Mouse (Mus musculus) layer of hippocampus, postnatal 14 days (tissue): Measurements from ENCODE around the gene Ankzf1. TPM values are rescaled to one million over a fixed set of nuclear protein-coding genes. Genes with fewer than 3 reads are reported as not detected.

Experiments used
- microRNA-seq, 2 experiments: library from miRNA; unstranded; fragments of <30 nt; microRNA quantifications; one replicate each; pipeline ENCODE4 v1.2.0; 2021
- total RNA-seq, 2 experiments: library from RNA; stranded (reverse); gene quantifications; 2 replicates each; pipeline ENCODE4 v1.2.3; 2021

The Ankzf1 gene
- total RNA-seq, 2 experiments from 2014 or later = 19.5 to 21.1 TPM

Small RNA genes within 50 kb of the gene (microRNA-seq; reads per million reads assigned to microRNA genes)
- gene Gm27943 = 0 reads per million in 2 experiments

Other genes starting within 250 kb of the Ankzf1 start
- gene Ihh, start 240.5 kb upstream of the Ankzf1 start, total RNA-seq = under 1 TPM; 0.35 to 0.60 TPM
- gene Nhej1, start 67.0 kb upstream of the Ankzf1 start, total RNA-seq = 1 to 10 TPM; 2.2 to 2.7 TPM
- under 1 TPM in 1 of 2 experiments, not detected in 1; 0.35 TPM for gene Slc23a3, start 58.3 kb upstream of the Ankzf1 start, total RNA-seq
- 10 to 100 TPM; 31.1 to 31.4 TPM for gene Cnppd1, start 49.4 kb upstream of the Ankzf1 start, total RNA-seq
- 100 to 1,000 TPM; 143 to 148 TPM for gene Retreg2, start 49.4 kb upstream of the Ankzf1 start, total RNA-seq
- gene Zfand2b, start 23.5 kb upstream of the Ankzf1 start, total RNA-seq = 10 to 100 TPM; 30.9 to 32.7 TPM
- 10 to 100 TPM; 30.7 to 35.2 TPM for gene Abcb6, start 11.8 kb upstream of the Ankzf1 start, total RNA-seq
- gene Atg9a, start within 50 bp of the Ankzf1 start, total RNA-seq = 100 to 1,000 TPM; 110 to 115 TPM
- 10 to 100 TPM; 21.3 to 21.7 TPM for gene Glb1l, start 18.7 kb downstream of the Ankzf1 start, total RNA-seq
- 10 to 100 TPM; 90.5 to 91.4 TPM for gene Stk16, start 18.7 kb downstream of the Ankzf1 start, total RNA-seq
- gene Tuba4a, start 27.7 kb downstream of the Ankzf1 start, total RNA-seq = 100 to 1,000 TPM; 512 to 548 TPM
- not detected for gene A630095N17Rik, start 40.0 kb downstream of the Ankzf1 start, total RNA-seq
- gene Dnajb2, start 44.3 kb downstream of the Ankzf1 start, total RNA-seq = 10 to 100 TPM; 60.0 to 61.1 TPM
- gene Ptprn, start 72.4 kb downstream of the Ankzf1 start, total RNA-seq = 100 to 1,000 TPM; 326 to 350 TPM
- gene Resp18, start 86.3 kb downstream of the Ankzf1 start, total RNA-seq = 10 to 100 TPM; 68.2 to 98.9 TPM
- gene Dnpep, start 125.8 kb downstream of the Ankzf1 start, total RNA-seq = 10 to 100 TPM; 50.4 to 55.2 TPM
- gene Des, start 168.2 kb downstream of the Ankzf1 start, total RNA-seq = 1 to 10 TPM; 1.6 to 1.8 TPM
- 100 to 1,000 TPM; 184 TPM for gene Speg, start 183.1 kb downstream of the Ankzf1 start, total RNA-seq
- 10 to 100 TPM; 56.0 to 62.2 TPM for gene Gmppa, start 243.8 kb downstream of the Ankzf1 start, total RNA-seq